Mouse (Mus musculus) right cerebral cortex, adult 18-20 months (tissue): ENCODE results near the gene Acadsb.

Source experiments
- DNase-seq: peaks from one replicate; pipeline ENCODE4 v3.0.0; 2022; ENCODE audit warnings: mixed read lengths

Acadsb gene

DNA sequence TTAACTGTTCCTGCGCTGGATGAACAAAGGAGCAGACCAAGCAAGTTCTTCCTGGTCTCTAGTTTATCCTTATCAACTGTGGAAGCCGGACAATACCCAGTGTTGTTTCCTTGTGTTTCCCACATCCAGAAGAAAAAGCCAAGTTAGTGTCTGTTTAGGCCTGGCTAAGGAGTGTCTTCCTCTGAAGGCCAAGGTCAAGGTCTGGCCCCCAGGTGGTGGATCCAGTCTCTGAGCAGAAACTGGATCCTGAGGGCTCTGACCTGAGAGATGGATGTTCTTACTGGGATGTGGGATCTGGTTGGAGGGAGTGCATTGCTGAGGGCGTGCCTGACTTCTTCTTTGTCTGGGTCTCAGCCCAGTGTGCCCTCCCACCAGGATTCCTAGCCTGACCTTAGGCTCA lies 55.3 kb downstream of the Acadsb start:
- no peak for DNase-seq

DNA sequence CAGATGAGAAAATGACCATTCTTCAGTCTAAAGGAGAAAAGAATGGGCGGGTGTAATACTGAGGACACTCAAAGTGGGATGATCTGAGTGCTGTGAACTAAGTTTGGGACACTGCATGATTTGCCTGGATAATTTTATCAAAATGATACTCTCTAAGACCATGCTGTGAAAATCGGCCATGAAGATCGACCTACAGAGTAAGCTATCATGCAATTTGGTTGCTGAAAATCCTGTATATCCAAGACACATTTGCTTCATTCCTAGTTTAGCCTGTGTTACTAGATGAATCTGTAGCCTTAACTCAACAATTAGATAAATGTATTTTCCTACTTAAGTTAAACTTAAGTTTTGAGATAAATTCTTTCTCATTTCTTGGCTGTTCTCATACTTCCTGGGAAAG lies 56.9 kb downstream of the Acadsb start:
- no peak for DNase-seq

DNA sequence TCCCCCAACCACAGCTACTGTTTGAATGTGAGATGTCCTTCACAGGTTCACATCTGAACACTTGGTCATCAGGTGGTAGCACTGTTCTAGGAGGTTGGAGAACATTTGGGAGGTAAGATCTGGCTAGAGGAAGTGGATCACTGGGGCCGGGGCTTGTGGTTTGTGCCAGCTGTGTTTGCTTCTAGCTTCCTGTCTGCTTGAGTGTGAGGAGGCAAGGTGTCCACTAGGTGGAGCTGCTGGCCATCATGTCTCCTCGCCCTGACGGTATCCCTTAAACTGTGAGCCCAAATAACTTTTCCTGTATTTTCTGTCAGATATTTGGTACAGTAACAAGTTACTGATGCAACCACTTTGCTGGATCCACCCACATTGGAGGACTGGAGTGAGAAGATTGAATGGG lies 59.1 kb downstream of the Acadsb start:
- no peak for DNase-seq

DNA sequence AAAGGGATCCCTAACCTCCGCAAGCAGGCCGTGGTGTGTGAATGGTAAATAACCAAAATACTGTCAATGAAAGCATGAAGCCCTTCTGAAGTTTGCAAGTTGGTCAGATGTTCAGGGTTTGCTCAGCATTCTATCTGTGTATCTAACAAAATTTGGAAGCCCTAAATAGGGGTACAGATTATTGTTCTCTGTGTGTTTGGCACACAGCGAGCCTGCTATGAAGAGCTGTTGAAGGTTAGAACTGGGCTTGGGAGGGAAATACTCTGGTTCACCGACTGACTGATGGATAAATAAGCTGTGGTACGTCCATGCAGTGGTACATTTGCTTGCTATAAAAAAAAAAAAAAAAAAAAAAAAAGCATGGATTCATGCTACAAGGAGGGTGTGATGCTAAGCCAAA lies 61.1 kb downstream of the Acadsb start:
- DNase-seq: no peak

DNA sequence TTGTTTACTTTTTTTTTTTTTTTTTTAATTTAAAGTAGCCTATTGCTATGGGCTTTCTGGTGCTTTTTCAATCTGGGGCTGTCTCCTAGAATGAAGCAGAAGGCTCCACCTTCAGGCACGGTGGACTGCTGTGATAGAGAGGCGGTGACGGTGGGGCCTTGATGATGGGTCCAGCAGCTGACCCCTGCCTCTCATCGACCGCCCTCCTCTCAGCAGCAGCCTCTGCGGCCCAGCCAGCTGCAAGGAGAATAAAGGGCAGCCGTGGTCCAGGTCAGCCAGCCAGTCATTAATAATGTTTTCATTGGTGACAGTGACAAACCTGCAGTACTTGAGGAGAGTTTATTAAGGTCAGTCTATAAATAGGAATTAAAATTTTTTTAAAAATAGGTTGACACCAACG lies 66.7 kb downstream of the Acadsb start:
- no peak for DNase-seq

DNA sequence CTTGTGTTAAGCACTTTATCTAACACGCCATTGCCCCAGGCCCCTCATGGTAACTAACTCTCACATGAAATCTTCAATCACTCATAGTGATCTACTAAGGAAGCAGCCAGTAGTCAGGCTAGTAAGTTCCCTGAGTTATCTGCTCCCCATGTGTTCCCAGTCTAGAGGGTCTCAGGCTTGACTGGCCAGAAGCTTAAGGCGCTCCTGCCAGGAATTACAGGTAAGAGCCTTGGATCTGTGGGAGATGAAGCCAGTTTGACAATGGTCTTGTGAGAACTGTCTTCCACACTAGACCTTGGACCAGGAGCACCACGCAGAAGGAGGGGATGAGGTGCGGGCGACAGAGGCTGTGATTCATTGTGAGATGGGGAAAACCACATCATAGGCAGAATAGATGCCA lies 68.0 kb downstream of the Acadsb start:
- no peak for DNase-seq
